Mouse (Mus musculus) lung, adult 2 months (tissue): ENCODE measurements around the gene Plcz1.

ENCODE experiments used
- CTCF ChIP-seq: fragments of 200-500 bp; IDR thresholded peaks from 2 replicates; pipeline ENCODE4 v1.5.1; 2011; ENCODE audit warnings: mild to moderate bottlenecking, low read length, control low read depth; ENCODE audit not compliant: insufficient read depth
- POLR2A ChIP-seq: fragments of 200-500 bp; IDR thresholded peaks from 2 replicates; pipeline ENCODE4 v1.6.1; 2011; ENCODE audit warnings: low read depth, mild to moderate bottlenecking, control low read depth, low read length, borderline replicate concordance; ENCODE audit errors: extremely low read depth

DNA sequence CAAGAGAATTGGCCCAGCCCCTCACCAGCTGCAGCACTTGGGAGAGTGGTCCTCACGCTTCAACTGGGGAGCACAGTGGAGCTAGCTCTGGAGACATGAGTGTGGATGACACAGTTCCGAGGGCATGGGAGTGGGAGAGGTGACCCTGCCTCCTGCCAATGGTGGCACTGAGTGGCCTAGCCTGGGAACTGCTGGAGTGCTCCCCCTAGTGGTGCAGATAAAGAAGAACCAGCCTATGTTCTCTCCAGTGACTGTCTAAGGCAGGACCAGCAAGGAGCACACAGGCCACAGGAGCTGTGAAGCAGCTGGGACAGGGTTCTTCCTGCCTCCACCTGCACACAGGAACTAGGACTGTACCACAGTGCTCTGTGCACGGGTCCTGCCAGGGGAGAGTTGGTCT is 40.5 kb upstream of the Plcz1 start:
- peak; percentile 52 for TF ChIP-seq CTCF
- no peak for TF ChIP-seq POLR2A
